Mouse (Mus musculus): ENCODE results near the gene Brd4. TPM values are rescaled to one million over a fixed set of nuclear protein-coding genes. Genes with fewer than 3 reads are reported as not detected.

The Brd4 gene
- total RNA-seq (2015) (128 and 143 TPM in 2 replicates), total RNA-seq (2017) (20.7 and 30.3 TPM in 2 replicates)

DNA sequence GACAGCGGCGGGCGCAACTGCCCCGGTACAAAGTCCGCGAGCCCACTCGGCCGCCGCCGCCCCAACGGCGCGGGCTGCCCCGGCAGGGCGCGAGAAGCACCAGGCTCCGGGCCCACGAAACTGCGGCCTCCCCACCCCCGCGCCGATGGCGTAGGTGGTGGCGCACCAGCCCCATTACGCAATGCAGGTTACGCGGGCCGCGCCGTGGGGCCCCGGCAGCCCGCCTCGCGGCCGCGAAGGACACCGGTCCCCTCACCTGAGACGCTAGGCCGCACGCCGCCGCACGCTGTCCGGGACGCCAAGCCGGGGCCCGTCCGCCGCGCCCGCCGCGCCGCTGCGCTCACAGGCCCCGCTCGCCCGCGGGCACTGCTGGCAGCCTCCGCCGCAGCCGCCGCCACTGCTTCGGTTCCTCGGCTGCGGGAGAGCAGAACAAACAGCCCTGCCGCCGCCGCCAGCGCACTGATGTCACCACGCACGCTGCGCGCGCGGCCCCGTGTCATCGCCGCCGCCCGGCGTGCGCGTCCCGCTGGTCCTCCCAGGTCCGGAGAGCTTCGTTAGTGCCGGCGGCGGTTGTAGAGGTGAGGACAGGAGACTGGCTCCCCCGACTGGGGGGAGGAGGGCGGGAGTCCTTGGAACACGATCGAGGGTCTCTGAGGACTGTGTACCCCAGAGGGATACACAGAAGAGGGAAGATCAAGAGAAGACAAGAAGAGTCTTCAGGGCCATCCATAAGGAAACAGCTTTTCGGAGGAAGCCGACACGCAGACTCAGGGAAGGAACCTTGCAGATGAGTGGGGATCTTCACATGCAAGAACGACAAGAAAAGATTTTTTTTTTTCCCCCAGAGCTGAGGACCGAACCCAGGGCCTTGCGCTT is at the start of gene Brd4:
Gene Brd4 (minus strand): TSS at position 461 of the 876 bp plus-strand sequence.
- ATAC-seq (ENCODE audit: poor library complexity, severe bottlenecking), result peak; percentile 82

- ATAC-seq (ENCODE audit: poor library complexity, severe bottlenecking), result no peak
Observed at GRCm38 (mm10) chr17:32333675-32334303, 49.3 kb upstream of the Brd4 start.

GRCm38 (mm10) chr17:32327501-32327900 is 43.0 kb upstream of the Brd4 start:
- ATAC-seq (ENCODE audit: poor library complexity, severe bottlenecking), result no peak

GRCm38 (mm10) chr17:32322809-32323208 is 38.3 kb upstream of the Brd4 start:
- ATAC-seq (ENCODE audit: poor library complexity, severe bottlenecking), result no peak

DNA sequence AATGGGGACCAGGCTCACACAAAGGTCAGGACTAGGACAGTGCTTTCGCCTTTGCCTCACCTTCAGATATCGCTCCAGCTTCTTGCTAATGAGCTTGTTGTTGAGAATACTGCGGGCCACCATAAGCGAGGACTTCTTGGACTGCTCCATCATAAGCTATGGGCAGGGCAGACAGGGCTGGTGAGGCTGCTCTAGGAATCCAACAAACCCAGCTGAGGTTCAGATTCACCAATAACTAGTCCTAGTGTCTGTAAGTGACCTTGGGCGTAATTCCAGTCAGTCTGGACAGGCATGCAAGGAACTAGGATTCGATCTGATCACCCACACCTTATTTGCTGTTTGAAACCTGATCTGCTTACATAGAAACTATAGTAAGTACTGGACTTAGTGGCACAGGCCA is 37.3 kb upstream of the Brd4 start:
- no peak for ATAC-seq (ENCODE audit: poor library complexity, severe bottlenecking)

DNA sequence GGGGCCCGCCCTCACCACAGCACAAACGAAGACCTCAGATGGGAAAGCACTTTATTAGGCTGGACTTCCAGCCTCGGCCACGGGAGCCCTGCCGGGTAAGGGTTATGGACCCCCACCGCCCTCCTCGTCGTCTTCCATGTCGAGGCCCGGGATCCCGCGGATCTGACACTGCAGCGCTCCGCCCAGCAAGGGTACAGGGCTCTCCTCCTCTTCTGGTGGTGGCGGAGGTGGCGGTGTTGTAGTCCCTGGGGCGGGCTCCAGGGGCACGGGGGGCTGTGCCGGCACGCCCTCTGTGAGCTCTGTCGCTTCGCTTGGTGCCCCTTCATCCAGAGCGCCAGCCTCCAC is 36.8 kb upstream of the Brd4 start:
- ATAC-seq (ENCODE audit: poor library complexity, severe bottlenecking), result peak; percentile 54

DNA sequence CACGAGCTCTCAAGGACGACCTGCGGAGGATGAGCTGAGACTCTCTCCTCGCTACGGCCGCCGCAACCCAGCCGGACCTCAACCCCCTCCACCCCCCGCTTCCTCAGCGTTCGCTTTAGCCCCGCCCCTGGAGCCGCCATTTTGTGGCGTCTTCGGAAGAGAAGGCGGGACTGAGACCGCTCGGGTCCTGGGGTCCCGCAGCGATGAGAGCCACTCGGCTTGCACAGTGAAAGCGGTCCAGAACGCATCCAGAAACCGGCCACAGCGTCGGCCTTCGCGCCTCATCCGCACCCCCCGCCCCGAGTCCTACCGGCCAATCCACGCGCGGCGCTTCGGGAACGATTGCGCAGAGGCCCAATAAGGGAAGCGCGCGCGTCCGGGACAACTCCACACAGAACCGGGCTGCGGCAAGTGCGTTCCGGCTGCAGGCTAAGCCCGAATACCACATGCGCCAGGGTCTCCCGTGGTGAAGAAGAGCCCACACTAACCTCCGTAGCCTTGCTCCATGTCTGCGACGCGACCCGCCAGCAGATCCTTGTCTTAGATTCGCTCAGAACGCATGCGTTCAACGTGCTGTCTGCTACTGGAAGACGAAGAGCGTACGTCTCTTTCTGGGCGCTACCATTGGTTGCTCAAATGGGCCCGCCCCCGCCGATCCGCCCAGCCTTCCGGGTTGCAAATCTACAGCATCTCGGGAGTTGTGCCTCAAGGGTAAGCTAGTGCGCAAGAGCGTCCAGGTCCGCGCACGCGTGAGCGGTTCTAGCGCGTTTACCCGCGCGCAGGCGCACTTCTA is 36.3 kb upstream of the Brd4 start, which contains the start of gene Akap8:
Gene Akap8 (minus strand): TSS at position 642 of the 793 bp plus-strand sequence.
- peak; percentile 93 for ATAC-seq (ENCODE audit: poor library complexity, severe bottlenecking)

DNA sequence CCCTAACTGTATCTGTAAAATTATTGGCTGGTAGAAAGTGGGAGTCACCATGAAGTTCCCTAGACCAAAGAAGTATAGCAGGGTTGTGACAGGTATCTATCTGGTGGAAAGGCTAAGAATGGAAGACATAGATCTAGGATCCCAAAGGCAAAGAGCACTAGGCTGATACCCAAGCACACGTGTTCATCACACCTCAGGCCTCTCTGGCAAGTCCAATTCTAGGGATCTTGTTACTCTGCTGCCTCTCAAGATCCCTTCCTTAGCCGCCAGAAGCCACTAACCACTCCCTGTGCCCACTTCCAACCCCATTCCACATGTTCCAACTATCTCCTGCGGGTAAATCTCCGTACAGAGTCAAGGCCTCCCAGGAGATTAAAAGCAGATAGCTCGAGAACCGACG is 35.4 kb upstream of the Brd4 start:
- ATAC-seq (ENCODE audit: poor library complexity, severe bottlenecking), result no peak

DNA sequence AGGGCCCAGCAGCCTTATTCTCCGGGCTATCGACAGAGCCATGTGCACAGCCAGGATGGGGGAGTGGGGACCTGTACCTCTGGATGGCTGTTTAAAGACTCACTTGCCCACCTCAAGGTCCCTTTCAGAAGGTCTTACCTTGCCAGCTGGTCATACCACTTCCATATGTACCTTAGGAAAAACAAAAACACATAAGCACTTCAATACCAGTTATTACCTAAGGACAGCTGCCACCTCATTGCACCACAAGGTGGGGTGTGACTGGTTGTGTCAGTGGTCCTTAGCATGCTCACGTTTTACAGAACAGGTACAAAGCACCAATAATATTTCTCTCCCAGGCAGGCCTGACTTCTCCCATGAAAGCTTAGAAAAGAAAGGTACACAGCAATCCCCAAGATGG is 33.2 kb upstream of the Brd4 start:
- ATAC-seq (ENCODE audit: poor library complexity, severe bottlenecking), result no peak

- no peak for ATAC-seq (ENCODE audit: poor library complexity, severe bottlenecking)
Observed at GRCm38 (mm10) chr17:32317032-32317431, 32.5 kb upstream of the Brd4 start.

- no peak for ATAC-seq (ENCODE audit: poor library complexity, severe bottlenecking)
Observed at GRCm38 (mm10) chr17:32315560-32315959, 31.0 kb upstream of the Brd4 start.

GRCm38 (mm10) chr17:32313892-32314291 is 29.4 kb upstream of the Brd4 start:
- ATAC-seq (ENCODE audit: poor library complexity, severe bottlenecking), result no peak

DNA sequence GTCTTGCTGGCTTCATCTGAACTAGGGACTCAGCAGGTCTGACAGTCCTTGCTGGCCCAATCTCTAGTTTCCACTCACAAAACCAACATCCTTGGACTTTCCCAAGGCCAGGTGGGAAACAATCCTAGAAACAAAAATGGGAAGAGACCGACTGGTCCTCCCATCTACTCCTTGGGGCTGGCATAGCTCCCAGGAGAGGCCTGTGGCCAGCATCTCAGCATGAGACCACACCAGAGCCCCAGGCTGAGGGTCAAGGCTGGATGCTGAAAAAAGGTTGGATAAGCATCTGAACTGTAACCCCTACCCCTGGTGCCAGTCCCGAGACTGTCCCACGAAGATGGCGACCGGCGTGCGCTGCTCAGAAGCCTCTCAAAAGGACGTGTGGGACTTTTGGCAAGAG is 28.3 kb upstream of the Brd4 start:
- ATAC-seq (ENCODE audit: poor library complexity, severe bottlenecking), result no peak

- ATAC-seq (ENCODE audit: poor library complexity, severe bottlenecking), result no peak
Observed at GRCm38 (mm10) chr17:32307963-32308362, 23.4 kb upstream of the Brd4 start.

GRCm38 (mm10) chr17:32298125-32298524 is 13.6 kb upstream of the Brd4 start:
- no peak for ATAC-seq (ENCODE audit: poor library complexity, severe bottlenecking)

DNA sequence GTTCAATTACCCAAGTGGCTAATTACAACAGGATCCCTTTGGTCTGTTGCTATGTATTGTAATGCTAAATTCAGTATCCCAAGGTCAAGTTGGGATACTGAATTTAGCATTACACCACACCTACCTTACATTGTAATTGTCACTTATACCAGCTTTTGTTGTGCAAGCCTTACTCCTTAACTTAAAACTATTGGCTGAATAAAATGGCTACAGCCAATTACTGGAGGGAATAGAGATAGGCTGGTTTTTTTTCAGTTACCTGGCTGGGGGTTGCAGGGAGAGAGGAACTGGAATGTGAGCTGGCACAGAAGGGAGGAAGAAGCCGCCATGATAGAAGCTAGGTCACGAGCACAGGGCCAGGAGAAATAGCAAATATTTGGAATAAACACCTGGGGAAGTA is 11.4 kb upstream of the Brd4 start:
- no peak for ATAC-seq (ENCODE audit: poor library complexity, severe bottlenecking)

- ATAC-seq (ENCODE audit: poor library complexity, severe bottlenecking), result no peak
Observed at GRCm38 (mm10) chr17:32295160-32295559, 10.6 kb upstream of the Brd4 start.

DNA sequence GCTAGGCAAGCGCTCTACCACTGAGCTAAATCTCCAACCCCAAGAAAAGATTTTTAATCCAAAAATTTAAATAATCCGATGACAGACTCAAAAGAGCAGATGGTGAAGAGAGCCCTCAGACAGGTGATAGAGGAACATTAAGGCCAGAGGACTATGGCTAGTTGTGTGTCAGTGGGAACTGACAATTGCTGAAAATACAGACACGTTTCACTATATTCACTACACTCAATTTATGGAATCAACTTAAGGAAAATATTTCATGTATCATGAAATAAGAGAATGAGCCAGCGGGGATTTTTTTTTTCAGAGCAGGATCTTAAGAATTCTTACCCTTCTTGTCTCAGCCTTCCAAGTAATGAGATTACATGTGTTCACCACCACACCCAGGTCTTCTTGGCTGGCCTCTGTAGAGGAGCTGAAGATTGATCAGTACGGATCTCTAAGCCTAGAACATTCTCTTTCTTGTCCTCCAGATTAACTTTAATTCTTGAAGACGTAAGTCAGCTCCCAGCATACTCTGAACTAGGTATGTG is 682 bp upstream of the Brd4 start:
- ATAC-seq (ENCODE audit: poor library complexity, severe bottlenecking), result no peak

DNA sequence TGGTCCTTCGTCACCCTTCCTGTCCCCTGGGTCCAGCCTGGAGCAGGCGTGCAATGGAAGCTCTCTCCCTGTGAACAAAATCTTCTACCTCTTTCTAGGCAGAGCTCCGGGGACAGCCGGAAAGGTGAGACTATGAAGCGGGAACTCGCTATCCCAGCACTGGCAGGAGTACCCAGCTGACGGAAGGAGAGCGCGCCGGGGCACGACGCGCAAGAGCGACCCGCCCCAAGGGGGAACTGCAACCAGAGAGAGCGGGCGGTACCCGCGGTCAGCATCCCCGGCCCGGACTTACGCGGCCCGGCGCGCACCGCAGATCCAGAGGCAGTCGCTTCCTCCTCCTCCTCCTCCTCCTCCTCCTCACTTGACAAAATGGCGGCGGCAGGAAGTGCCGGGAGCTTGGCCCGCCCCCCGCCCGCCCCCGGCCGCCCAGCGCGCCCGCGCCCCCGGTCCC is 726 bp downstream of the Brd4 start:
- ATAC-seq (ENCODE audit: poor library complexity, severe bottlenecking), result peak; percentile 89

DNA sequence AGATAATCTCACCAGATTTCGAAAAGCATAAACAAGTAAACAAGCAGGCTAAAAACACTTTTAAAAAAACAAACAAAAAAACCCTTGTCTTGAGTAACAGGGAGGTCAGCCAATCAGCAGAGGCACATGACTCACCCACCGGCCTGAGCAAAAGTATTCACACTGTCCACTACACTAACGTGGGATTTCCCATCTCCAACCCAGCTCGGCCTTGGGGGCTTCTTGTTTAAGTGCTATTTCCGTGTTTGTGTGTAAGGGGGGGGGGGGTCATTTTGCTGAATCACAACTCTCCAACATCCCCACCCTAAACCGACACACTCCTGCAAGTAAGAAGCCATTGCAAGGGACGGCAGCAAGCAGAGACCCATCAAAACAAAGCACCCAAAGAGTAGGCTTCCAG is 1.2 kb downstream of the Brd4 start:
- no peak for ATAC-seq (ENCODE audit: poor library complexity, severe bottlenecking)
